Mouse (Mus musculus) c-Kit-positive CD71-positive TER-119-negative erythroid progenitor cells, embryonic 14.5 days (primary cell): Measurements from ENCODE around the gene Vegfc.

Experiments used
- DNase-seq: peaks from one replicate; pipeline ENCODE4 v3.0.0-alpha.2; 2013; ENCODE audit warnings: low read depth

Vegfc gene

GRCm38 (mm10) chr8:54077271-54078120 is at the start of gene Vegfc:
Gene Vegfc, plus strand, starts transcription at chr8:54077606.
- no peak for DNase-seq

DNA sequence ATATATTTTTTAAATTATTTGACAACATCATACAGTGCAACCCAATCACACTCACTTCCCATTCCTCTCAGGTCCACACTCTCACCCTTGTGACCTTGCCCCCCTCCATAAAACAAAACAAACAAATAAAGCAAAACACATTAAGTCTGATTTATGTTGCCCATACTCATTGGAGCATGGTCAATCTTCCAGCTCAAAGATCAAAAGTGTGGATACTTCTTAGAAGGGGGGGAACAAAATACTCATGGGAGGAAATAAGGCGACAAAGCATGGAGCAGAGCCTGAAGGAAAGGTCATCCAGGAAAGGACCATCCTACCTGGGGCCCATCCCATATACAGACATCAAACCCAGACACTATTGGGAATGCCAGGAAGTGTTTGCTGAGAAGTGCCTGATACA is 42.8 kb upstream of the Vegfc start:
- no peak for DNase-seq

GRCm38 (mm10) chr8:54042601-54043000 is 34.8 kb upstream of the Vegfc start:
- no peak for DNase-seq

GRCm38 (mm10) chr8:54043468-54043867 is 33.9 kb upstream of the Vegfc start:
- DNase-seq = no peak

DNA sequence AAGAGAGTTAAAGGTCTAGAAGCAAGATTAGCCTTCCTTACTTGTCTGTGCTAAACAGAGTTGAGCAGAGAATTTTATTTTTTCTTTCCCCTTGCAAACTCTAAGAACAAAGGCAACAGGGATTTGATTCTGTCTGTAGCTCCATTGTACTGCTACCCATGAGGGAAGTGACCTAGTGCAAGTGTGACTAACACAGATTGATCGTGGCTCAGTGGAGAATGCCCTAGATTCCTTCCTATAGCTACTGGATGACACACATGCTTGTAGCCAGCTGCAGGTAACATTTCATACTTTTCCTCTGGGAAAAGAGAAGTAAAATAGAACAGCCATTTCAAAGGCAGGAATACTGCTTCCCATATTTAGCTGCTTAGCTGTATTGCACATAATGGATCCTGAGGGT is 24.2 kb upstream of the Vegfc start:
- DNase-seq = no peak

DNA sequence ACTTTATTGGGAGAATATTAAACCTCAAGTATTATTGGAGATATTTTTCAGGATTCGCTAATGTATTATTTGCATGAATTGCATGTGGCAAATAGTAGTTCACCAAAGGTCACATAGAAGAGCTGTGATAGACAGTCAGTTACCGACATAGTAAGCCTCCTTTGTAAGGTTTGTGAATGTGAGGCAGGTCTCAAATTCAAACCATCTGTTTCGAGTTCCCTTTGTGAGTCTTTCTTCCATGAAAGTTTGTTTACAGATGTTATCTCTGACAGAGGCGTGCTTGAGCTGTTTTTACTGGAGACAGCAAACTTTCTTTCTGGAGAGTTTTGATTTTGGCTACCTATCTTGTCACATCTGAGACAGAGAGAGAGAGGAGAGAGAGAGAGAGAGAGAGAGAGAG is 11.9 kb upstream of the Vegfc start:
- DNase-seq = no peak

- DNase-seq = no peak
These were observed 1.1 kb upstream of the Vegfc start for GRCm38 (mm10) chr8:54076301-54076700.

DNA sequence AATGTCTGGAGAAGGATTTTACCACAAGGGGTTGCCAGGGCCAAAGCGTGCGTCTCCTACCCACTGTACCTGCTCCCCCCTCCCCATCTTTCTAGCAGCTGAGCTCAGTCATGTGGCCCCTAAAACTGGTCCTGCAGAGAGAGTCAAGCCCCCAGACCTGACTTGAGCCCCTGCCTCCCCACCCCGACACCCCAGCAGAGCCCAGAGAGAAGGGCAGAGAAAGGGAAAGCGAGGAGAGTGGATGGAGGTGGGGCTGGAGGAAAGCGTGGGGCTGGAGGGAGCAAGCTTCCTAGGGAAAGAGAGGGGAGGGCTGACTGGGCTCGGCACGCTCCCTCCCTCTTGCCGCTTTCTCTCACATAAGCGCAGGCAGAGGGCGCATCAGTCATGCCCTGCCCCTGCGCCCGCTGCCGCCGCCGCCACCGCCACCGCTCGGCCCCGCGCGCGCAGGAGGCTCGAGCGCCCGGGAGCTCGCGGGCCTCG is 575 bp upstream of the Vegfc start:
- no peak for DNase-seq

GRCm38 (mm10) chr8:54078121-54078440 is 675 bp downstream of the Vegfc start:
- no peak for DNase-seq

- DNase-seq = no peak
These were observed 1.6 kb downstream of the Vegfc start for GRCm38 (mm10) chr8:54079001-54079400.

GRCm38 (mm10) chr8:54079601-54080000 is 2.2 kb downstream of the Vegfc start:
- no peak for DNase-seq

- no peak for DNase-seq
These were observed 8.5 kb downstream of the Vegfc start for GRCm38 (mm10) chr8:54085896-54086295.

GRCm38 (mm10) chr8:54087114-54087513 is 9.7 kb downstream of the Vegfc start:
- DNase-seq = no peak

DNA sequence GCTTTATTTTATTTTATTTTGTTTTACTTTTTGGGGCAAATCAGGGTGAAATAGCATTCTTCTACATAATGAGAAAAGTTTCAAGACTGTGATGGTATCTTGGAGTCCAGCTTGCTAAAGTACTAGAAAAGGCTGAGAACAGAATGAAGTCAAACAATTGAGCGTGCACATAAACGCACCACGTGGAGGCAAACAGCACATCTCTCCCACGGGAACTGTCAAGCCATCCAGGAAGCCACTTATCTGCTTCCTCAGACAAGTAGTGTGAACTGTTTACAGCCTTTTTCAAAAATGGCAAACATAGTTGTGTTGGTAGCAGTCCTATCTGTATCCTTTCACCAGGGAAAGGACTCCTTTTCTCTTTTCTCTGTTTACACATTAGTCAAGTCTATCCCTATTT is 11.8 kb downstream of the Vegfc start:
- DNase-seq = no peak

- no peak for DNase-seq
These were observed 12.5 kb downstream of the Vegfc start for GRCm38 (mm10) chr8:54089901-54090300.

GRCm38 (mm10) chr8:54100058-54100457 is 22.7 kb downstream of the Vegfc start:
- no peak for DNase-seq

DNA sequence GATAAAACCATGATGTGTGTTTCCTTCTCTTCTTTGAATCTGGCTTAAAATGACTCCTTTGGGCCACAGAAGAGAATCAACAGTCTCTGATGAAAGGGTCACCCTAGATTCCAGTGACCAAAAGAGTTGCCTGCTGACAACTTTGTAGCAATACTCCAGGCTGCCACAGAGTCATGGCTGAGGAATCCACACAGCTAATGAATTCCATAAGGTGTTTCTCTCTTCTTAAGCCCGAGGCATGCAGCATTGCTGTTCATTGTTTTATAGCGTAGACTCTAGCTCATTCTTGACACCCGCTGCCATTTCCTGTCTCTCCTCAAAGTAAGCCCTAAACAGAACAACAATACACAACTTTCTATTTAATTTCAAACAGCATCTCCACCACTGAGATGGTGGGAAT is 37.2 kb downstream of the Vegfc start:
- no peak for DNase-seq

GRCm38 (mm10) chr8:54120115-54120514 is 42.7 kb downstream of the Vegfc start:
- DNase-seq = no peak

DNA sequence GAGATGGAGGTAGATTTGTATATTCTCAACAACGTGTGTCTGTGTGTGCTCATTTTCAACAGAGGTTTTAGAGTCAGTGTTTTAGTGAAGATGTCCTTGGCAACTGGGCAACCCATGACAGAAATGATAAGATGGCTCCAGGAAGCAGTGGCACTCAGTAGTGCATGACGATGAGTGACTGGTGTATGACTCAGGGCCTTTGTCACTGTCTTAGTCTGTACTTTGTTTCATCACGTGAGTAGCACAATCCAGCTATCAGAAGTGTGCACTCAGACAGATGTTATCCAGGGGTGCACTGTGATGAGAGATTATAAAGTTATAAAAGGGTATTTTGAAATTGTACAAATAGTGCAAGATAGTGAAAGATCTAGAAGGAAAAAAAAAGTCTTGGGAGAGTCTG is 44.5 kb downstream of the Vegfc start:
- no peak for DNase-seq

DNA sequence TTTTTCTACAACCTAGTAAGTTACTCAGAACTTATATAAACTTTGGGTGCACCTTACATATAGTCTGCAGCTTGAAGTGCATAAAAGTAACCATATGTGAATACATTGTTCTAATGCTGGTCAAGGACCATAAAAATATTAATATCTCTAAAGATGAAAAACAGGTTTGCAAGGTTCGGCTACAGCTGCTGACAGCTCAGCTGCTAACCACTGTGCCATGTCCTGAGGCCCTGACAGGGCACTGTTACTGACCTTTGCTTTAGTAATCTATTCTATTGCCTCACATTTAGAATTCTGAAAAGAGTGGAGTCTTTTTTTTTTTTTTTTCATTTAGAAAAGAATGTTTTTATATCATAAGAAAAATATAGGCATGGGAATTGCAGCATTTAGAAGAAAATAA is 44.9 kb downstream of the Vegfc start:
- DNase-seq = no peak

DNA sequence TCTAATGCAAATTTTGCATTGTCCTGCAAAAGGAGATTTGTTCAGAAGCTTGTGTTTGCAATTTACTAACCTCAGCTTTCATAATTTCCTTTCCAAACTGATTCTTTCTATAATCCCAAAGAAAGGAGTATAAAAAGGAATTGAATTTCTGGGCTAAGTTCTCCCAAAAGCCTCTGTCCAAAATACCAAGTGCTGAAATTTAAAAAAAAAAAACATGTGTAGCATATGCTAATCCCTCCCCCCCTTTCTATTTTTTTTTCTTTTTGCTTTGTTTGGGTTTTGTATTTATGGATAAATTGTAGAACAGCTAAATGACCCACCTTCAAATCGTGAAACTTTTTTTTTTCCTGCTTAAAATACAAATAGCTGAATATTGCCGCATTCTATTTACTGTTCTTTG is 53.2 kb downstream of the Vegfc start:
- DNase-seq = no peak

GRCm38 (mm10) chr8:54153240-54153639 is 75.8 kb downstream of the Vegfc start:
- DNase-seq = peak; percentile 4

DNA sequence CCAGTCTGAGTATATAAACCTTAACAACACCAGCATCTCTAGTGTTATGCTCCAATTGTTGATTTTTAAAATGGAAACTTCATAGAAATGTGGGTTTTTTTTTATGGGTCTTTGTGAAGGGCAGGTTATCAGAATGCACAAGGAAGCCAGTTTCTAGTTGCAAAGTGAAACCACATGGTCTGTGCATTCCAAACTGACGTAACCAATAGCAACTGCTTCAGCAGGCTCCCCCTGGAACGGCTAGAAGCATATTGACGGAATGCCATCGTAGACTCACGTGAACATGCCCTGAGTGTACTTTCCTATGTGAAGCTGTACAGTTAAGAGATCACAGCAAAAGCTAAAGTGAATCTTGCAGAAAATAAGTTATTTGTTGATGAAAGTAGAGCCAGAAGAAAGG is 86.1 kb downstream of the Vegfc start:
- no peak for DNase-seq

DNA sequence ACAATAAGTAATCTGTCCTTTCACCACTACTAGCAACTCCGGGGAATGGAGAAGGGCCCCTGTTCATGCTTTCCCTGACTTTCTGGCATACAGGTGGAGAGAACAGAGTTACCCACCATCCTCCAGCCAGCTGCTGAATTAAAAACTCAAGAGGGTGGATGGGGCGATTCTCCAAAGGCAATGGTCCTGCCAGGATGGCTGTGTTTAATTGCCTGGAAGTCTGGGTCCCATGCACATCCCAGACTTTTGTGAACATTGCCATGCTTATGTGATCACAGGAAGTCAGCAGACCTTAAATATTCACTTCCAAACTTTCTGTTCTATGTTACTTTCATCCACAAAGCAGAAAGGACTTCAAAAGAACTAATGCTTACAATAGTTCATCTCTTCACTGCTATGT is 107.9 kb downstream of the Vegfc start:
- DNase-seq = no peak
